Mouse (Mus musculus): ENCODE measurements around the gene Slc9a5. TPM values are rescaled to one million over a fixed set of nuclear protein-coding genes. Genes with fewer than 3 reads are reported as not detected.

The Slc9a5 gene
- polyA plus RNA-seq, 1 experiment, result 7.8 TPM

DNA sequence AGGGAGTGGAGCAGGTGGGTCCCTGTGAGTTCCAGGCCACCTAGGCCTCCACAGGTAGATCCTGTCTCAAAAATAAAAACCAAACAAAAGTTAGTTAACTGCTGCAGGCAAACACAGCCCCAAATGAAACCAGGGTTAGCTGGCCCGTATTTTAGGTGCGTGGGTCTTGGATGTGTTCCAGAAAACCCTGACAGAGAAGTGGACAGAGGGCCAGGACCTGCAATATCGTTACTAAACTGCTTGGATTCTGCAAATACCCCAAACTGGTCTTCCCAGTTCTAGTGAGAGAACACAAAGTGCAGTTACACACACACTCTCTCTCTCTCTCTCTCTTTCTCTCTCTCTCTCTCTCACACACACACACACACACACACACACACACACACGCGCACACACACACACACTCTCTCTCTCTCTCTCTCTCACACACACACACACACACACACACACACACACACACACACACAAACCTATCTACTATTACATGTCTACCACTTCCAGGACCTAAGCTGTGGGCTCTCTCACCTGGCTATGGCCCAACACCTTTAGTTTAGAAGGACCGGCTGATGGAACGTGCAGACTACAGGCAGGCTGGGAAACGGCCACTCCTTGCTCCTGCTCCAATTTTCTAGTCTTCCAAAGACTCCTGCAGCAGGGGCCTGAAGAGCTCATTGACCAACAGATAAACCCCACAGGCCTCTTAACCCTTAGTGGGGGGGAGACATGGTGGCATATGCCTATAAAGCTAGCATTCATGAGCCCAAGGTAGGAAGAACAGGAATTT lies 4.7 kb upstream of the Slc9a5 start:
- WGBS, result 60% methylated on average over 8 of the region's 8 CpGs
- Histone ChIP-seq H3K27ac (ENCODE audit: control insufficient read depth, insufficient read depth, low read depth, low read length, poor library complexity) (no peak overlapping the region), H3K4me3 (replicated peaks; ENCODE audit: control insufficient read depth, low read depth, low read length) (no peak overlapping the region), H3K4me1 (ENCODE audit: control insufficient read depth, insufficient read depth, low read length) (no peaks in the 10 kb centered on the region; the same call in 1 of the 2 replicates)
- no peak for TF ChIP-seq POLR2A (IDR thresholded peaks at IDR 0.05; ENCODE audit: borderline replicate concordance, control insufficient read depth, low read depth, low read length)
- TF ChIP-seq CTCF (IDR thresholded peaks at IDR 0.05; ENCODE audit: control insufficient read depth, insufficient read depth, low read length), result no peak

DNA sequence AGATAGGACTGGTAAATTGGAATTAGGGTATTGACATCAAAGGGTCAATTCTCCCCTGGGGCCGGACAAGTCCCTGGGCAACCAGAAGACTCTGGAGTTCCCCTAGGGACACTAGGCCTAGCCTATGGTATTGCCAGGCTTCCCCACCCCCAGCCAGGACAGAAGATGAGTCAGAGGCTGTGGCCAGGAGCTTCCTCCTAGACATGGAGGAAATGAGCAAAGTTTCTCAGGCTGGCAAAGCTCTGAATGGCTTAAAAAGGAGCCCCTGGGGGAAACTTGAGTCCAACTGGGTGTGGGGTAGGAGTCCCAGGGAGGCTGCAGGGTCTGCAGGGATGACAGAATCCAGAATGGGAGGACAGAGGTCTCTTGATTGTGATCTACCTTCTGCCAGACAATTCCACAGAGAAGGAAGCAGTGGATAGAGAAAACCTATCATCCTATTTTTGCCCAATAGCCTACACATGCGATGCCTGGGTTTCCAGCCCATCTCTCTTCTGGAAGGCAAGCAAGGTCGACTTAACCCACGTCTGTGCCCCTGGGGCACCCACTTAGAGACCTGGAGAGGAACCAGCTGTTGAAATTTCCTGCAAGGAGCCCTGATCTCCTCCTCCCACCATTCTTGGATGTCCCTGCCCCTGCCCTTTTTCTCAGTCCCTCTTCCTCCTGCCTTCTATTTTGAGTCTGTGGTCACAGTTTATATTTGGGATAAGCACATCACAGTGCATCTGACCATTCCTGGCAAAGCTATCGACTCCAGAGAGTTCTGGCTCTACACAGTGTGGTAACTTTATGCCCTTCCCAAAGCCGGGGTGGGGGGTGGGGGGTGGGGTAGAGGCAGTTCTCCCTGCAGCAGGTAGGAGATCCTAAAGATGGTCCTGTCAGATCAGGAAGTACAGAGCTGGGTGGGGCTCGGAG lies 3.3 kb upstream of the Slc9a5 start:
- peak overlapping the region; percentile 57 for H3K27ac ChIP-seq (ENCODE audit: control insufficient read depth, insufficient read depth, low read depth, low read length, poor library complexity)
- H3K4me3 ChIP-seq (replicated peaks; ENCODE audit: control insufficient read depth, low read depth, low read length), result no peak overlapping the region
- 31% methylated on average over 7 of the region's 7 CpGs for WGBS
- TF ChIP-seq CTCF (IDR thresholded peaks at IDR 0.05; ENCODE audit: control insufficient read depth, insufficient read depth, low read length), result no peak
- no peak for TF ChIP-seq POLR2A (IDR thresholded peaks at IDR 0.05; ENCODE audit: borderline replicate concordance, control insufficient read depth, low read depth, low read length)
- no peaks in the 10 kb centered on the region; the same call in 1 of the 2 replicates for H3K4me1 ChIP-seq (ENCODE audit: control insufficient read depth, insufficient read depth, low read length)

DNA sequence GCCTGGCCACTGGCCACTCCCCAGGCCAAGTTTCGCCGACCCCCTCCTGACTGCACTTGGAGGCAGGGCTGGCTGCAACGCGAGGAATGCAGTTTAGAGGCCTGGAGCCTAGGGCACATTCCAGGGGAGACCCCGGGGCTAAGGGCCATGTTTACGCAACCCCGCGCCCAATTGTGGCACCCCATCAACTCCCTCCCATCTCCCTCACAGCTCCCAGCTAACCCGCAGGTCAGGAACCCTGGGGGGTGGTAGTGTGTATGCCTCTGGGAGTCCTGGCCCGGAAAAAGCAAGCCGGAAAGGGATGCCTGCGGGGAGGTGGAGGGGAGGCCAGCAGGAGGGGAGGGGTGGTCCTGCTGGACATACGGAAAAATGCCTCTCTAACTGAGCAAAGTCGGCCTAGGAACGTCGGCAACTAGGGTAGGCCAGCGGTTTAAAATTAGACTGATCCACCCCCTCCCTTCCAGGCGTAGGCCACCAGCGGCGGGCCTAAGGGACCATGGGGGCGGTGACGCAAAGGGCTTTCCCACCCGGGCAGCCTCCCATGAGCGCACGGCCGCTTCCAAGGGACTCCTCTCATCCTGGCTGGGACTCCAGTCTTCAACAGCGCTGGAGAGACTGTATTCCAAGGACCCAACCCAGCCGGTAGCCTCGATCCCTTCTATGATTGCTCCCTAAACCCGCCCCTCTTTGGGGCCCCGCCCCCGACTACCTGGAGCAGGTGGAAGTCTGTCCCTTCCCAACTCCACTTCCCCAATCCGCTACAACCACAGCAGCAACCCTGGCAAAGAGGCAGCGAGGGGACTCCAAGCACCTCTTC lies 1.8 kb upstream of the Slc9a5 start:
- H3K27ac ChIP-seq (ENCODE audit: control insufficient read depth, insufficient read depth, low read depth, low read length, poor library complexity), result no peak overlapping the region; the same call in 1 of the 2 replicates
- no peak for TF ChIP-seq CTCF (IDR thresholded peaks at IDR 0.05; ENCODE audit: control insufficient read depth, insufficient read depth, low read length)
- TF ChIP-seq POLR2A (IDR thresholded peaks at IDR 0.05; ENCODE audit: borderline replicate concordance, control insufficient read depth, low read depth, low read length), result no peak
- WGBS, result 7% methylated on average over 34 of the region's 34 CpGs
- no peaks in the 10 kb centered on the region; the same call in 1 of the 2 replicates for H3K4me1 ChIP-seq (ENCODE audit: control insufficient read depth, insufficient read depth, low read length)
- H3K4me3 ChIP-seq (replicated peaks; ENCODE audit: control insufficient read depth, low read depth, low read length), result peak overlapping the region; percentile 91

DNA sequence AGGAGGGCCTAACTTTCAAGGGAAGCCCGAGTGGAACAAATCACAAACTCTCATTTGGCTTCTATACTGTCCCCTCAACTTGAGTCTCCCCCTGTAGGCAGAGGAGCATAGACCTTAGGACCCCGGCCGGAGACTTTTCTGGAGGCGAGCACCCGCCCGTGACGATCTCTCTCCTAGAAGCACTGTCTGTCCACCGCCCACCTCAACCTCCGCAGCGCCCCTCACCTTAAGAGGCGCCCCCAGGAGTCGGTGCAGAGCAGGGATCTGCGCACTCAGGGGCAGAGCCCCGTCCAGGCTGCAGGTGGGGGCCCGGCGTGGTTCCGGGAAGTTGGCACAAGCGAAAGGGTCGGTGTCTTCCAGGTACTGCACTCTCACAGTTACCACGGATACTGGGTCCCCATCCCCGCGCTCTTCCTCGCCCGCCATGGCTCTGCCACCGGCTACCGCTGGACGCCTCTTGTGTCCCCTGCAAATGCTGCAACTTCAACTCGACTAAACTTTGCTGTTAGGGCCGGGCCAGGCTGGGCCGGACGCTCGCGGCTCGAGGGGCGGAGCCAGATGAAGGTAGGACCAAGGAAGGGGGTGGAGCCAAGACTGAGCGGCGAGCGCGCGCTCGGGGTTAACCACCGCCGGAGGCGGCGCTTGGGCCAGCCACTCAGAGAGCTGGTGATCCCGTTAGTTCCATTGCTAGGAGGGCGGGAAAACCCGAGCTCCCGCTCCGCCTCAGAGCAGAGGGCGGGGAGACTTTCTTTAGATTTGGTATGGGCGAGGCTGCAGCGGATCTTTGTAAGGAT lies 1.0 kb upstream of the Slc9a5 start, which contains the start of gene Fhod1:
Fhod1 (minus strand) TSS at position 526 of the 794 bp plus-strand sequence.
- under 1% methylated on average over 53 of the region's 53 CpGs for WGBS
- no peaks in the 10 kb centered on the region; the same call in 1 of the 2 replicates for H3K4me1 ChIP-seq (ENCODE audit: control insufficient read depth, insufficient read depth, low read length)
- TF ChIP-seq POLR2A (IDR thresholded peaks at IDR 0.05; ENCODE audit: borderline replicate concordance, control insufficient read depth, low read depth, low read length) (peak; percentile 67; the same call in 1 of the 2 replicates), CTCF (IDR thresholded peaks at IDR 0.05; ENCODE audit: control insufficient read depth, insufficient read depth, low read length) (no peak)

DNA sequence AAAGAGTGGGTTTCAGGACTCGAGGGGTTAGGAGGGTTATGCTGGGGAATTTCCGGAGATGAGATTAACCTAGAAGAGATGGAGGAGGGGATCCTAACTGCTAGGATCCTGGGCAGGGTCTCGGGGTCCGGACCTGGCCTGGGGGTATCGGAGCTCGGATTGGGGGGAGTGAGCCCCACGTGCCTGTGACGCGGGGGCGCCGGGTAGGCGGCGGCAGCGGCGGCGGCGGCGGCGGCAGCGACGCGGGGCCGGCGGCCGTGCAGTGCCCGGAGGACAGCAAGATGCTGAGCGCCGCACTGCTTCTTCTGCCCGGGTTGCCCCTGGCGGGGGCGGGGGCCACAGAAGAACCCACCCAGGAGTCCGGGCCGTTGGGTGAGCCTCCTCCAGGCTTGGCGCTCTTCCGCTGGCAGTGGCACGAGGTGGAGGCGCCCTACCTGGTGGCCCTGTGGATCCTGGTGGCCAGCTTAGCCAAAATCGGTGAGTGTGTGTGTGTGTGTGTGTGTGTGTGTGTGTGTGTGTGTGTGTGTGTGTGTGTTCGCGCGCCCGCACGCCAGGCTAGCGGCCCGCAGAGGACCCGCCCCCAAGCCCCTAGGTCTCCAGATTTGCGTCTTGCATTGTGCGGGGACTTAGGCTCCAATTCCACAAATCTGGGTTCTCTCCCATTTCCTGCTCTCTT lies 591 bp downstream of the Slc9a5 start:
- TF ChIP-seq CTCF (IDR thresholded peaks at IDR 0.05; ENCODE audit: control insufficient read depth, insufficient read depth, low read length), result no peak
- TF ChIP-seq POLR2A (IDR thresholded peaks at IDR 0.05; ENCODE audit: borderline replicate concordance, control insufficient read depth, low read depth, low read length), result no peak
- 1% methylated on average over 43 of the region's 48 CpGs for WGBS
- H3K27ac ChIP-seq (ENCODE audit: control insufficient read depth, insufficient read depth, low read depth, low read length, poor library complexity), result no peak overlapping the region
- no peaks in the 10 kb centered on the region; the same call in 1 of the 2 replicates for H3K4me1 ChIP-seq (ENCODE audit: control insufficient read depth, insufficient read depth, low read length)
- peak overlapping the region; percentile 46 for H3K4me3 ChIP-seq (replicated peaks; ENCODE audit: control insufficient read depth, low read depth, low read length)

More for the DNA sequence above, 1.0 kb upstream of the Slc9a5 start, which contains the start of gene Fhod1:
- Histone ChIP-seq H3K27ac (ENCODE audit: control insufficient read depth, insufficient read depth, low read depth, low read length, poor library complexity) (peak within 1 kb of the TSS; percentile 83), H3K4me3 (replicated peaks; ENCODE audit: control insufficient read depth, low read depth, low read length) (peak within 1 kb of the TSS; percentile 91)

DNA sequence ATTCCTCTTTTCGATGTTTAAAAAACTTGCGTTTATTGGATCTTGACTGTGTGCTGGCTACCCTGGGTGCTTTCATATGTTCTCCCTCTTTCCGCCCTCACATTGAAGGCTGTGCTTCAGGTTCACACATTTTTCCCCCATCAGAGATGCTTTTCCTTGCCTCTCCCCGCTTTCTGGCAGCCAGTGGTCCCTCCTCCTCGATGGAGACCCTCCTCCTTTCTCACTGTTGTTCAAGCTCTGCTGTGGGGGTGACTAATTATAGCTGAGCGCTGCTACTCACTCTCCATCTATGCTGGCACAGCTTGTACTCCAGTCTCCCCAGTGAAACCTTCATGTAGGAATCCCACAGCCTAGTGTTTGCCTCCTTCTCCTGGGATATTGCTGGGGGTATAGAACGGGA lies 1.5 kb downstream of the Slc9a5 start:
- 71% methylated on average over 7 of the region's 7 CpGs for WGBS
- Histone ChIP-seq H3K4me3 (replicated peaks; ENCODE audit: control insufficient read depth, low read depth, low read length) (no peak overlapping the region), H3K27ac (ENCODE audit: control insufficient read depth, insufficient read depth, low read depth, low read length, poor library complexity) (no peak overlapping the region), H3K4me1 (ENCODE audit: control insufficient read depth, insufficient read depth, low read length) (peaks cover 2% of the 10 kb centered on the region; the same call in 1 of the 2 replicates)
- no peak for TF ChIP-seq POLR2A (IDR thresholded peaks at IDR 0.05; ENCODE audit: borderline replicate concordance, control insufficient read depth, low read depth, low read length)
- TF ChIP-seq CTCF (IDR thresholded peaks at IDR 0.05; ENCODE audit: control insufficient read depth, insufficient read depth, low read length), result no peak
